ENCODE assay signal across 8 mouse cellular contexts in the genomic region with DNA sequence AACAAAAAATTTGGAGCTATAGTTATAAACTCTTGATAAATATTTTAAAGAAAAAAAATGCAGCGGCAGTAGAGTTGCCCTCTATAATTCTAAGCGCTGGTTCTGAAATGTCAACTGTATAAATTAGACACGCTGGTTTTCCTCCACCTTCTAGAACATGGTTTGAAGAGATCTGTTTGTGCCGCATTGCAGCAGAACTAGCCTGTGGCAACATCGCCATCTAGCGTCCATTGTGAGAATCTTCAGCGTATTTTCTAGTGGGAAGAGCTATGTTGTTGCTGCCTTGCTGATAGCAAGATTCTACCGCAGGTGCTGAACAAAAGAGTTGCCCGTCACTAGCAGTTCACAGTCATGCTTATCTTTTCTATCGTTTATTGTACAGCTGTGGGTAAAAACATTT.
DNase-seq lines count a peak whose midpoint lies in the region; ATAC-seq and TF ChIP-seq lines count a peak whose summit lies in the region.

No protein-coding gene starts in this region.

- DNase-seq in cerebellum, adult 2 months: peak; percentile 20 to 21
- DNase-seq in cerebellum, postnatal 10 days: peak; percentile 71 to 76
- peak; percentile 14 to 53 for DNase-seq in frontal cortex, postnatal 14 days (ENCODE audit: low spot score in 2 of 2)
- peak; percentile 77 for DNase-seq in hindlimb bud, embryonic 11.5 days (ENCODE audit: extremely low spot score, low read depth, low spot score)
- DNase-seq in left cerebral cortex, adult 18-20 months (ENCODE audit: low spot score in 2 of 2): peak; percentile 62 to 68
- DNase-seq in mesoderm, embryonic 11.5 days (ENCODE audit: low read depth, low spot score): peak; percentile 88

- H3K27me3 ChIP-seq in cerebellum, adult 2 months (ENCODE audit: control insufficient read depth, insufficient read depth, low read length): no peaks in the 10 kb centered on the region
- H3K27me3 ChIP-seq in small intestine, adult 2 months (ENCODE audit: control insufficient read depth, insufficient read depth, low read length): no peaks in the 10 kb centered on the region

- TF ChIP-seq CTCF in cerebellum, adult 2 months (IDR thresholded peaks at IDR 0.05; ENCODE audit: borderline replicate concordance, insufficient read depth, low read depth, low read length): peak; percentile 66
- peak; percentile 62; the same call in 1 of the 2 replicates for TF ChIP-seq CTCF in small intestine, adult 2 months (IDR thresholded peaks at IDR 0.05; ENCODE audit: extremely low read depth, insufficient read length, insufficient replicate concordance, low read depth, low read length)

- H3K4me3 ChIP-seq in cerebellum, adult 2 months (replicated peaks; ENCODE audit: insufficient read depth, low read depth, low read length): no peak overlapping the region
- no peak overlapping the region for H3K4me3 ChIP-seq in small intestine, adult 2 months (ENCODE audit: low read depth, low read length)

- no peaks in the 10 kb centered on the region for H3K4me1 ChIP-seq in cerebellum, adult 2 months (ENCODE audit: control insufficient read depth, insufficient read depth, low read length)
- H3K4me1 ChIP-seq in small intestine, adult 2 months (ENCODE audit: control insufficient read depth, insufficient read depth, insufficient read length, low read length): no peaks in the 10 kb centered on the region

- H3K27ac ChIP-seq in cerebellum, adult 2 months (ENCODE audit: insufficient read depth, low read length): no peak overlapping the region
- no peak overlapping the region for H3K27ac ChIP-seq in small intestine, adult 2 months (ENCODE audit: insufficient read depth, low read depth, low read length)

- no peak for TF ChIP-seq POLR2A in cerebellum, adult 2 months (IDR thresholded peaks at IDR 0.05; ENCODE audit: borderline replicate concordance, insufficient read depth, low read length)
- no peak for TF ChIP-seq POLR2A in small intestine, adult 2 months (IDR thresholded peaks at IDR 0.05; ENCODE audit: low read depth, low read length)

- ATAC-seq in cerebellum, adult (ENCODE audit: insufficient number of reproducible peaks, low FRiP score, low TSS enrichment): no peak

- no peaks in the 10 kb centered on the region for H3K36me3 ChIP-seq in small intestine, adult 2 months (ENCODE audit: control insufficient read depth, insufficient read depth, low read length)

- WGBS in cerebellum, adult 2 months: 8% methylated on average over 10 of the region's 10 CpGs
- WGBS in small intestine, adult 2 months: 3% methylated on average over 10 of the region's 10 CpGs

Comparison
In these comparisons a context has a peak if more than half of its experiments do, and no peak if none do; other contexts are left out.
1. DNase-seq: peak in every context shown above with its lines; median percentile 88 in mesoderm, embryonic 11.5 days; 77 in hindlimb bud, embryonic 11.5 days; 74 in cerebellum, postnatal 10 days; 65 in left cerebral cortex, adult 18-20 months; 34 in frontal cortex, postnatal 14 days; 20 in cerebellum, adult 2 months.